Mouse (Mus musculus) midbrain, embryonic 16.5 days (tissue): ENCODE measurements around the gene Sbds. TPM values are rescaled to one million over a fixed set of nuclear protein-coding genes. Genes with fewer than 3 reads are reported as not detected.

Experiments
- ATAC-seq: fragments of 200-750 bp; cut with Nextera tagmentation; 2 replicates; pipeline ENCODE4 v1.8.0; 2017; ENCODE audit warnings: moderate TSS enrichment
- H3K27ac ChIP-seq: fragments of 300-500 bp; sonication (generic); 2 replicates; pipeline ENCODE4 v1.5.1; 2014; ENCODE audit warnings: mild to moderate bottlenecking, low read length, mixed read lengths
- H3K27me3 ChIP-seq: fragments of 300-500 bp; sonication (generic); 2 replicates; pipeline ENCODE4 v1.6.1; 2014; ENCODE audit warnings: low read depth, low read length, mixed read lengths; ENCODE audit not compliant: control insufficient read depth, insufficient read depth
- H3K36me3 ChIP-seq: fragments of 300-500 bp; sonication (generic); 2 replicates; pipeline ENCODE4 v1.6.1; 2014; ENCODE audit warnings: mild to moderate bottlenecking, low read length, moderate library complexity, mixed read lengths; ENCODE audit not compliant: control insufficient read depth, insufficient read depth
- H3K4me1 ChIP-seq: fragments of 300-500 bp; sonication (generic); 2 replicates; pipeline ENCODE4 v1.6.1; 2014; ENCODE audit warnings: mild to moderate bottlenecking, low read length, mixed read lengths; ENCODE audit not compliant: control insufficient read depth, insufficient read depth
- H3K4me2 ChIP-seq: fragments of 300-500 bp; sonication (generic); 2 replicates; pipeline ENCODE4 v1.6.1; 2014; ENCODE audit warnings: mild to moderate bottlenecking, low read length, mixed read lengths
- H3K4me3 ChIP-seq: fragments of 300-500 bp; sonication (generic); 2 replicates; pipeline ENCODE4 v1.5.1; 2014; ENCODE audit warnings: low read depth, mild to moderate bottlenecking, low read length, moderate library complexity, mixed read lengths
- H3K9ac ChIP-seq: fragments of 300-500 bp; sonication (generic); 2 replicates; pipeline ENCODE4 v1.6.1; 2014; ENCODE audit warnings: low read depth, low read length, mixed read lengths
- H3K9me3 ChIP-seq: fragments of 300-500 bp; sonication (generic); replicated peaks from 2 replicates; pipeline ENCODE4 v1.6.1; 2014; ENCODE audit warnings: mild to moderate bottlenecking, low read length, mixed read lengths; ENCODE audit not compliant: control insufficient read depth, poor library complexity, severe bottlenecking
- WGBS: fragments of 180-500 bp; shearing (Covaris S2); extraction: QIAGEN DNeasy Blood & Tissue Kit; methylation state at CpG from one replicate; pipeline ENCODE4 v1.1.7; 2014; 5-methylcytosine and 5-hydroxymethylcytosine counted together
- polyA plus RNA-seq: library from polyadenylated mRNA; unstranded; fragments of >200 nt; fragmentation: Nextera tagmentation; extraction: Ambion mirVana; gene quantifications from 2 replicates; pipeline ENCODE4 v1.2.1, GENCODE M21; 2015

The Sbds gene
- 52.9 and 54.6 TPM in 2 replicates for polyA plus RNA-seq

- no peaks in the 10 kb centered on the region for H3K9me3 ChIP-seq
- H3K36me3 ChIP-seq = peaks cover 6% of the 10 kb centered on the region; the same call in 1 of the 2 replicates
- no peaks in the 10 kb centered on the region for H3K27me3 ChIP-seq
- H3K4me3 ChIP-seq = peak within 1 kb of the TSS; percentile 80
- peak; percentile 91 for ATAC-seq
- peak within 1 kb of the TSS; percentile 83 for H3K27ac ChIP-seq
- WGBS = under 1% methylated on average over 52 of the region's 52 CpGs
- peaks cover 22% of the 10 kb centered on the region for H3K4me1 ChIP-seq
- H3K9ac ChIP-seq = peak within 1 kb of the TSS; percentile 88
- H3K4me2 ChIP-seq = peak within 1 kb of the TSS; percentile 85
These were observed at the start of gene Sbds, which contains the start of gene Tyw1 for GRCm38 (mm10) chr5:130255017-130255720. Sbds (minus strand) TSS chr5:130255530. Tyw1 (plus strand) TSS chr5:130255619.

- Histone ChIP-seq H3K36me3 (peaks cover 15% of the 10 kb centered on the region), H3K4me1 (no peaks in the 10 kb centered on the region), H3K27ac (no peak overlapping the region), H3K4me2 (no peak overlapping the region), H3K9me3 (no peaks in the 10 kb centered on the region), H3K9ac (no peak overlapping the region), H3K4me3 (no peak overlapping the region), H3K27me3 (no peaks in the 10 kb centered on the region)
- ATAC-seq = no peak
- WGBS = 91% methylated on average over 6 of the region's 6 CpGs
These were observed 48.3 kb upstream of the Sbds start for GRCm38 (mm10) chr5:130303611-130304010.

- no peak overlapping the region for H3K27ac ChIP-seq
- no peaks in the 10 kb centered on the region for H3K9me3 ChIP-seq
- no peaks in the 10 kb centered on the region for H3K27me3 ChIP-seq
- no peak for ATAC-seq
- H3K4me1 ChIP-seq = no peaks in the 10 kb centered on the region
- peaks cover 26% of the 10 kb centered on the region for H3K36me3 ChIP-seq
- no peak overlapping the region for H3K4me3 ChIP-seq
- H3K4me2 ChIP-seq = no peak overlapping the region
- H3K9ac ChIP-seq = no peak overlapping the region
- WGBS = 95% methylated on average over 8 of the region's 8 CpGs
These were observed 44.2 kb upstream of the Sbds start for GRCm38 (mm10) chr5:130299526-130299925.

- Histone ChIP-seq H3K4me1 (no peaks in the 10 kb centered on the region), H3K4me2 (no peak overlapping the region), H3K36me3 (peaks cover 23% of the 10 kb centered on the region), H3K27me3 (no peaks in the 10 kb centered on the region), H3K4me3 (no peak overlapping the region), H3K9ac (no peak overlapping the region), H3K27ac (no peak overlapping the region), H3K9me3 (no peaks in the 10 kb centered on the region)
- ATAC-seq = no peak
- WGBS = 95% methylated on average over 9 of the region's 9 CpGs
These were observed 43.6 kb upstream of the Sbds start for GRCm38 (mm10) chr5:130298831-130299460.

- H3K4me1 ChIP-seq = no peaks in the 10 kb centered on the region
- H3K27me3 ChIP-seq = no peaks in the 10 kb centered on the region
- H3K27ac ChIP-seq = no peak overlapping the region
- ATAC-seq = no peak
- H3K4me2 ChIP-seq = no peak overlapping the region
- H3K36me3 ChIP-seq = peaks cover 23% of the 10 kb centered on the region
- no peak overlapping the region for H3K4me3 ChIP-seq
- 85% methylated on average over 5 of the region's 5 CpGs for WGBS
- H3K9me3 ChIP-seq = no peaks in the 10 kb centered on the region
- no peak overlapping the region for H3K9ac ChIP-seq
These were observed 40.7 kb upstream of the Sbds start for GRCm38 (mm10) chr5:130296071-130296470.

GRCm38 (mm10) chr5:130294598-130294997 lies 39.3 kb upstream of the Sbds start:
- no peak overlapping the region for H3K9ac ChIP-seq
- H3K4me2 ChIP-seq = no peak overlapping the region
- H3K27me3 ChIP-seq = no peaks in the 10 kb centered on the region
- no peaks in the 10 kb centered on the region for H3K9me3 ChIP-seq
- H3K36me3 ChIP-seq = peaks cover 20% of the 10 kb centered on the region
- H3K4me3 ChIP-seq = no peak overlapping the region
- 77% methylated on average over 6 of the region's 6 CpGs for WGBS
- ATAC-seq = no peak
- no peak overlapping the region for H3K27ac ChIP-seq
- no peaks in the 10 kb centered on the region for H3K4me1 ChIP-seq

GRCm38 (mm10) chr5:130293941-130294340 lies 38.6 kb upstream of the Sbds start:
- H3K9ac ChIP-seq = no peak overlapping the region
- ATAC-seq = no peak
- no peak overlapping the region for H3K4me3 ChIP-seq
- H3K36me3 ChIP-seq = peaks cover 22% of the 10 kb centered on the region
- H3K4me1 ChIP-seq = no peaks in the 10 kb centered on the region
- no peak overlapping the region for H3K27ac ChIP-seq
- H3K4me2 ChIP-seq = no peak overlapping the region
- H3K9me3 ChIP-seq = no peaks in the 10 kb centered on the region
- no peaks in the 10 kb centered on the region for H3K27me3 ChIP-seq
- WGBS = 72% methylated on average over 5 of the region's 5 CpGs

GRCm38 (mm10) chr5:130292976-130293375 lies 37.6 kb upstream of the Sbds start:
- Histone ChIP-seq H3K27me3 (no peaks in the 10 kb centered on the region), H3K9me3 (no peaks in the 10 kb centered on the region), H3K9ac (no peak overlapping the region), H3K27ac (no peak overlapping the region), H3K4me3 (no peak overlapping the region), H3K4me2 (no peak overlapping the region), H3K36me3 (peaks cover 19% of the 10 kb centered on the region), H3K4me1 (no peaks in the 10 kb centered on the region)
- no peak for ATAC-seq
- WGBS = 91% methylated on average over 4 of the region's 4 CpGs

- 96% methylated on average over 12 of the region's 12 CpGs for WGBS
- ATAC-seq = no peak
- no peak overlapping the region for H3K27ac ChIP-seq
These were observed 35.4 kb upstream of the Sbds start for GRCm38 (mm10) chr5:130290775-130291174.

More at GRCm38 (mm10) chr5:130290775-130291174, 35.4 kb upstream of the Sbds start:
- Histone ChIP-seq H3K27me3 (no peaks in the 10 kb centered on the region), H3K4me3 (no peak overlapping the region), H3K4me1 (no peaks in the 10 kb centered on the region), H3K36me3 (peaks cover 12% of the 10 kb centered on the region), H3K9ac (no peak overlapping the region), H3K4me2 (no peak overlapping the region), H3K9me3 (no peaks in the 10 kb centered on the region)
